Mouse (Mus musculus): ENCODE measurements around the gene Mrgprf. TPM values are rescaled to one million over a fixed set of nuclear protein-coding genes. Genes with fewer than 3 reads are reported as not detected.

Mrgprf gene
- total RNA-seq, 2 experiments from 2014 or later = not detected

- ATAC-seq (replicated peaks; ENCODE audit: poor library complexity) = no peak
Measured at GRCm38 (mm10) chr7:145299562-145300320, 887 bp upstream of the Mrgprf start.

GRCm38 (mm10) chr7:145301008-145301340 is 346 bp downstream of the Mrgprf start:
- ATAC-seq (replicated peaks; ENCODE audit: poor library complexity) = no peak

GRCm38 (mm10) chr7:145301341-145302005 is 845 bp downstream of the Mrgprf start:
- ATAC-seq (replicated peaks; ENCODE audit: poor library complexity) = no peak

- peak; percentile 88 for ATAC-seq (replicated peaks; ENCODE audit: poor library complexity)
Measured at GRCm38 (mm10) chr7:145302488-145303285, 2.1 kb downstream of the Mrgprf start.

GRCm38 (mm10) chr7:145304153-145304552 is 3.5 kb downstream of the Mrgprf start:
- no peak for ATAC-seq (replicated peaks; ENCODE audit: poor library complexity)

GRCm38 (mm10) chr7:145307636-145308035 is 7.0 kb downstream of the Mrgprf start:
- no peak for ATAC-seq (replicated peaks; ENCODE audit: poor library complexity)

- no peak for ATAC-seq (replicated peaks; ENCODE audit: poor library complexity)
Measured at GRCm38 (mm10) chr7:145308061-145308675, 7.5 kb downstream of the Mrgprf start.

- no peak for ATAC-seq (replicated peaks; ENCODE audit: poor library complexity)
Measured at GRCm38 (mm10) chr7:145308866-145309265, 8.2 kb downstream of the Mrgprf start.

- ATAC-seq (replicated peaks; ENCODE audit: poor library complexity) = no peak
Measured at GRCm38 (mm10) chr7:145309877-145310276, 9.2 kb downstream of the Mrgprf start.

- no peak for ATAC-seq (replicated peaks; ENCODE audit: poor library complexity)
Measured at GRCm38 (mm10) chr7:145310526-145310925, 9.9 kb downstream of the Mrgprf start.

GRCm38 (mm10) chr7:145312137-145312536 is 11.5 kb downstream of the Mrgprf start:
- no peak for ATAC-seq (replicated peaks; ENCODE audit: poor library complexity)

- ATAC-seq (replicated peaks; ENCODE audit: poor library complexity) = no peak
Measured at GRCm38 (mm10) chr7:145314785-145315411, 14.3 kb downstream of the Mrgprf start, which contains the start of gene Mrgprd. Gene Mrgprd, plus strand, starts transcription at chr7:145314835.

- ATAC-seq (replicated peaks; ENCODE audit: poor library complexity) = no peak
Measured at GRCm38 (mm10) chr7:145317522-145317921, 16.9 kb downstream of the Mrgprf start.

- no peak for ATAC-seq (replicated peaks; ENCODE audit: poor library complexity)
Measured at GRCm38 (mm10) chr7:145319481-145319880, 18.9 kb downstream of the Mrgprf start.

GRCm38 (mm10) chr7:145323607-145324006 is 23.0 kb downstream of the Mrgprf start:
- no peak for ATAC-seq (replicated peaks; ENCODE audit: poor library complexity)

- 0 out of 2 replicates have a peak, but pooled peaks have one; percentile 46 for ATAC-seq (replicated peaks; ENCODE audit: poor library complexity)
Measured at GRCm38 (mm10) chr7:145325697-145326096, 25.1 kb downstream of the Mrgprf start.

- no peak for ATAC-seq (replicated peaks; ENCODE audit: poor library complexity)
Measured at GRCm38 (mm10) chr7:145329982-145330381, 29.4 kb downstream of the Mrgprf start.

- no peak for ATAC-seq (replicated peaks; ENCODE audit: poor library complexity)
Measured at GRCm38 (mm10) chr7:145330641-145331040, 30.0 kb downstream of the Mrgprf start.

- no peak for ATAC-seq (replicated peaks; ENCODE audit: poor library complexity)
Measured at GRCm38 (mm10) chr7:145332376-145333041, 31.9 kb downstream of the Mrgprf start.

GRCm38 (mm10) chr7:145333936-145334335 is 33.3 kb downstream of the Mrgprf start:
- no peak for ATAC-seq (replicated peaks; ENCODE audit: poor library complexity)

All from megakaryocyte progenitor cell, adult 5-6 weeks (primary cell).